Mouse (Mus musculus) cerebellum, postnatal 4 days (tissue): Measurements from ENCODE around the gene Adgrv1.

Experiments
- DNase-seq, 2 experiments: peaks; one replicate each; pipeline ENCODE4 v3.0.0; 2022; ENCODE audit warnings: low spot score in 2 of 2, mixed read lengths in 1 of 2

Gene Adgrv1

DNA sequence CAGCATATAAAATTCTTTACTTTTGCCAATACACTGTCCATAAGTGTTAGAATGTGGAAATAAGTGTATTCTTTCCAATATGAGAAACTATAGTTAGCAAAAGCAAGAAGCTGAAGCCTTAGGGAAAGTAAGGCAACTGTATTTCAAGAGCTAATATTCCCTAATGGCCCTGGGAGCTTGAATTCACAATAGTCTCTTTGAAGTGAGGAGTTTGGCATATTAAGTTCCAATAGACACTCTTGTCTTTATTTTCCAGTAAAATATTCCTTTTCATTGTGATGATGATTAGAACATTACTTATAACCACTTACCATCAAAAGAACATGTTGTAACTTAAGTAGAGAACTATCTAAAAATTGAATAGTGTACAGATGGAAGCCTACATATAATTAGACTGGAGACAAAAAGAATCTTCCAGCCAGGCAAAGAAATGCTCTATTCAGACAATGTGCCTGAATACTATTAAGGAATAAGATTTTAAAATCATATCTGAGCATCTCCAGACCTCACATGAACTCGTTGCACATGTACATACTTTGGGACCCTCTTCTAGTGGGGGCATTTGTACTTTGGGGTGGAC, 225.0 kb downstream of the Adgrv1 start:
- no peak for DNase-seq

GRCm38 (mm10) chr13:81402826-81403225, 230.1 kb downstream of the Adgrv1 start:
- no peak for DNase-seq

GRCm38 (mm10) chr13:81402191-81402590, 230.8 kb downstream of the Adgrv1 start:
- DNase-seq, result no peak

DNA sequence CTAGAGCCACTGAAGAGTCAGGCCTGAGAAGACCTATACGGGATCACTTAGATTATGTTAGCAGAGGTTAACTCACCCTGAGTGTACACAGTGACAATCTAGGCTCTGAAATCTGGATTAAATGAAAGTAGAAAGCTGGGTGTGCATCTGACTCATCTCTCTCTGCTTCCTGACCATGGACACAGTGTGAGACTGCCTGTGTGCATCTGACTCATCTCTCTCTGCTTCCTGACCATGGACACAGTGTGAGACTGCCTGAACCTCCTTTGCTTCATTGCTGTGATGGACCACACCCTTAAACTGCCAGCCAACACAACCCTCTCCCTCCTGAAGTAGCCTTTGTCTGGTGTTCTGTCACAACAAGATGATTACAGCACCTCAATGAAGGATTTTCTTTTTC, 231.2 kb downstream of the Adgrv1 start:
- no peak for DNase-seq

- no peak for DNase-seq
Measured at GRCm38 (mm10) chr13:81385597-81386362, 247.2 kb downstream of the Adgrv1 start.

DNA sequence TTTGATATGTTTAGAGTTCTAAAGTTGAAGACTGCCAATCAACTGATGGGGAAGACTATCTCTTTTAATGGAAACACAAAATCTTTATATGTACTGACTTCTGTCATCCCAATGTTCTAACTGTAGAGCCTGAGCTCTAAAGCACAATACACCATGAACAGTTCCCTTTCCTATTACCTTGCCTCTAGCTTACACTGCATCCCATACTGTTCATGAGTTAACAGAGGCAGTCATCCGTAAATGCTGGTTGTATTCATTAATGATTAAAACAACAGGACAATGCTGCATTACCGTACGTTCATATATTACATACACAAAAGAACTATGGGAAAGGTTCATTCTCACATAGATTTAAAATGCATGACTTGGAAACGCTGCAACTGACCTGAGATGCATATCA, 251.1 kb downstream of the Adgrv1 start:
- no peak for DNase-seq

- no peak for DNase-seq
Measured at GRCm38 (mm10) chr13:81370801-81371456, 262.0 kb downstream of the Adgrv1 start.

- DNase-seq, result no peak
Measured at GRCm38 (mm10) chr13:81370196-81370595, 262.8 kb downstream of the Adgrv1 start.

DNA sequence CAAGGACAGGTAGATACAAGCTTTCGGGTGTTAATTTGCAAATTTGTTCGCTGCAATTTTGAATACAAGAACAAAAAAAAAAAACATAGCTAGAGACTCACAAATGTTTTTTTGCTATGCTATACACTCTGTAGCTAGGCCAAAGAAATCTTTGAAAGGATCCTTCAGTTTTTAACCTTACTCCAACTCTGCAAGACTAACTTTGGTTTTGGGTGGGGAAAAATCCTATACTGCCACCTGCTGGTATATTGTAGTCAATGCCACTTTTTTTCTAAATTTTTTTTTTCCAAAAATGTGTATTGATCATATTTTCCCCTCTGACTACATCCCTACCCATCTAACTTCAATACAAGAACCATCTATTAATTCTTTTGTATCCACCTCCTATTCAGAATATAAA, 263.4 kb downstream of the Adgrv1 start:
- DNase-seq, result no peak

DNA sequence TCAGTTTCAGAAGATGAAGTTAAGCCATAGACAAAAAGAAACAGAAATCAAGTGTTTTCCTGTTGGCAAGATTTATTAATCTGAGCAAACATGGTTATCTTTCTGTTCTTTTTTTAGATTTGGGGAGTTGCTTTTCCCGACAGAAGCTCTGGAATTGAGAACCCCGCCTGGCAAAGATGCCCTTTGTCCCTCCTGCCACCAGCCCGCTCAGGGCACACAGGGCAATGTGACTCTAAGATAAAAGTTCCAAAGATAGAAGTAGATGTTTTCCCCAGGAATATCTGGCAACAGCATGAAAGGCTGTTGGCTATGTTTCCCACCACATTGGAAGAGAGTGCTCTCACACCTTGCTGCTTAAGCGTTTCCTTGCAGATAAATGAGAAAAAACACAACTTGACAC, 264.0 kb downstream of the Adgrv1 start:
- DNase-seq, result no peak

GRCm38 (mm10) chr13:81367681-81368376, 265.1 kb downstream of the Adgrv1 start:
- no peak for DNase-seq

DNA sequence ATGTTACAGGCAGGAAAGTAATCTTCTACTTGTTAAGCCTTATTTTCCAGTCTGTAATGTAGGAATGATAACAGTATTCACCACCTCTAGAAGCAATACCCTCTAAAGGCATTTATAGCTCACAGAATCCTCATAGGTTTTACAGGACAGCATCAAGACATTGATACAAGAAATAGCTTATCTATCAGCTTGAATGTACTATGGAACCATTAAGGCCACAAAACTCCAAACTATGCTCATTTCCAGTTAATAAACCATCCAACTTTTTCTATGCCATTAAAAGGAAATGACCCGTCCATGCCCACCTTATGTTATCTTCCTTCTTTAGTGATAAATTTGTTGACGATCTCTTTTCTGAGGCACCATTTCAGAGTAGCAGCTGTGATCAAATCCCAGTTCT, 272.6 kb downstream of the Adgrv1 start:
- no peak for DNase-seq

DNA sequence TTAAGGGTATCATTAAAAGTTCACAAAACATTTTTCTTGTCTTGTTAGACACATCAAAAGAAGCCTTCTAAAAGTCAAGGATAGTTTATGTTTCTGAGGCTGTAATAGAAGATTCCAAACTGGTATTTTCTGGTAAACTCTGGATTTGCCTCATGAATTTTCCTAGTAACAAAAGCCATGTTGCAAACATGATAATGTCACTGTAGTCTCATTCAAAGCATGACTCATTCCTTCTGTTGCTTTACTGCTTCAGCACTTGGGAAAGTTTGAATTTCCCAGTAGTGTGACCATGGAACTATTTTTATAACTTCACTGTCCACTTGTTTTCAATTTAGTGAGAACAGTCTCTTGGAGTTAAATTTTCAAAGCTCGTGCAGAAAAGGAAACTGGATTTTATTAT, 274.2 kb downstream of the Adgrv1 start:
- DNase-seq, result no peak

GRCm38 (mm10) chr13:81358365-81358764, 274.6 kb downstream of the Adgrv1 start:
- DNase-seq, result no peak

DNA sequence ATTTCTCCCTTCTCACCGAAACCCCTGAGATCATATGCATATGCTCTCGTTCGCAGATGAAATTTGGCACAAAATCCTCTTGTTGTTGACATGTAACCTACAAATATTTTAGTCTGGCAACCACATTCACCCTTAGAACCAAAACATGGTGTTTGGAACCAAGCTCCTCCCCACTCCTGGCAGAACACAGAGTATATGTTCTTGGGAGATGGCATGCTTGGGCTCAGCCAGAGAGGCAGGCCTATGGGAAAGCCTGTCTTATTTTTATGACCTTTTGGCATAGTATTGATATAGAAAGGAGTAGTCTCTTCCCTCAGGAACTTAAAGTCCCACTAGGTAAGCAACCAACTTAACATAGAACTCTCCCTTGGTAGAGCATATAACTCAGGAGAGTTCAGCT, 275.7 kb downstream of the Adgrv1 start:
- no peak for DNase-seq

DNA sequence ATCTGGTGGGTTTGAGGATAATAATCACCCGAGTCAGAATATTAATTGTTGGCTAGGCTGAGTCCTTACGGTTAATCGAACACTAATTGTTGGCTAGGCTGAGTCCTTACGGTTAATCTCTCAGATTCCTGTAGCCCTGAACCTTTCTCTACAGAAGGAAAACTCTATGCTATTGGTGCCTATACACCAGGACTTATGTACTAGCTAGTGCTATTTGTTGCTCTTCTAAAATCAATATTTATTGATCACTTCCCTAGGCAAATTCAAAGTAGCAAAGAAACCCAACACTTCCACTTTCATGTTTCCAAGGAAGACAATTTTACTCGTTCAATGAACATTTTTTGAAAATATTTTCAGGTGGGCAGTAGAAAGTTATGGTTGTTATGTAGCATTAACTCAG, 278.4 kb downstream of the Adgrv1 start:
- no peak for DNase-seq

DNA sequence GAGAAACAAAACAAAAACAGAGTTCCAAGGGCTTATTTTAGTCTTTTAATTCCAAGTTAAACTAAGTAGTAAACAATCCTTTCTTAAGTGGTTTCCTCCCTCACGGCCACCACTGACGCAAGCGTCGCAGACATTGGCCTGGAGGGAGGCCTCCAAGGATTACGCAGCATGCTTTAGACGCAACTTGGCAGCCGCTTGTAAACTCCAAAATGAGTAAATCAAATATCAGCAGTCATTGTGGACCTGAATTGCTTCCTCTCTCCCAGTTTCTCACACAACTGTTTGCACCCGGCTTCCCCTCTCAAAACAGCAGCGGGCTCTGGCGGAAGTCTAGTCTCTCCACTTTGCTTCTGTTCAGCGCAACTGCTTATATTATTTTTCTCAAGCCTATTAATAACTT, 280.7 kb downstream of the Adgrv1 start:
- DNase-seq, result no peak

DNA sequence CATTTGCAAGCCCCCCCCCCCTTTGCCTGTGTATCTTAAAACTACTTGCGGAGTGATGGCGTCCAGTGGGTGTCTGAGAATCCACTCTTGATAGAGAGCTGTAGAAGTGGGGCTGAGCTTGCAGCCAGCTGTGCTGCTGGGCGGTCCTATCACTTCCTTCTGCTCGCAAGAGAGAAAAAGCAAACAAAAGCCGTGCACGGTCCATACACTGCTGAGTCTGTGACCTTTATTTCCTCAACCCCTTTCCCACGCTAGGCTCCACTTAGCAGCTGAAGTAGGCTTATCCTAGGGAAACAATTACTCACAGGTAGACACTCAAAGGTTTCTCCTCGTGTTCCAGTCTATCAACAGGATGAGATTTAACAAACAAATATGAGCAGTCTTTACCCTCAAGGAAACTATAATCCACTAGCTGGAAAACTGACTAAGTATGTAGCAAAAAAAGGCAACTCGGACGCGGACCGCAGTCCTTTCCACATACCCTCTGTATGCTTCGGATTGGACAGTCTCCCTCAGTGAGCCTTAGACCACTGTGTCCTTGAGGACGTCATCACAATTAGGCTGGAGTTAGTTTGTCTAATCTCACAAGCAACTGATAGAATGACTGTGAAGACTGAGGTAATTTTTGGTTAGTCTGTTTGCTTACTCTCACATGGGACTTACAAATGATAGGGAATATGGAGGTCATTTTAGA, 281.3 kb downstream of the Adgrv1 start:
- DNase-seq, result no peak

GRCm38 (mm10) chr13:81347261-81347980, 285.5 kb downstream of the Adgrv1 start:
- DNase-seq, result no peak

DNA sequence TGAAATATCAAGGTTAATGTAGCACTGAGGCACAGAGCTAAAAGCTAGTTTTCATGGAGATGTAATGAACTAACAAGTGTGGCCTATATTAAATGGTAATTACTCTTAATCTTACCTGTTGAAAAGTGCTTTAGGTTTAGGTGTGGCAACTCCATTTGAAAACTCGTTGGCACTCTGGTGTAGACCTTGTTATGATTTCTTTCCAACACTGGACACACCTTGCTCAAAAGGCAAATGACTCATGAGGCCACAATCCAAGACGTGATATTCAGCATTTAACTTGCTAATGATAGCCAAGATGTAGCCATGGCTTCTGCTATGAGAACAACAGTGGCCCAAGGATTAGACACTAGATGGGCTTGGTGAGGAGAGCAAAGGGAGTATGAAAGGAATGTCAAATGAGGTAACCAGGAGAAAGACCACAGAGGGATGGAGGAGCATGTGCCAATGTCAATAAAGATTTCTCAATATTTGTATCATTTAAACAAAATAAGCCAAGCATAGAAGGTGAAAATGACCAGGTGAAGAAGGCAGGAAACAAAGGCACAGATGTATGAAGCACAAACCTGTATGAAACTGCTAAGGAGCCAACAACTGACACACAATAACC, 289.9 kb downstream of the Adgrv1 start:
- no peak for DNase-seq

GRCm38 (mm10) chr13:81335241-81335640, 297.7 kb downstream of the Adgrv1 start:
- DNase-seq, result no peak
